Mouse (Mus musculus) forebrain, embryonic 13.5 days (tissue): ENCODE data around the gene Mks1. TPM values are rescaled to one million over a fixed set of nuclear protein-coding genes. Genes with fewer than 3 reads are reported as not detected.
"Not testable (repeated sequence)": the region's sequence is repeated elsewhere in the genome, so short reads cannot be mapped to it uniquely, and the experiment has no call there.

Experiments
- ATAC-seq: fragments of 200-750 bp; cut with Nextera tagmentation; 2 replicates; pipeline ENCODE4 v1.8.0; 2017
- H3K27ac ChIP-seq: fragments of 300-500 bp; sonication (generic); 2 replicates; pipeline ENCODE4 v1.5.1; 2015; ENCODE audit warnings: inconsistent platforms, mild to moderate bottlenecking, moderate library complexity
- H3K27me3 ChIP-seq: fragments of 300-500 bp; sonication (generic); 2 replicates; pipeline ENCODE4 v1.6.1; 2015; ENCODE audit warnings: mild to moderate bottlenecking, inconsistent platforms
- H3K36me3 ChIP-seq: fragments of 300-500 bp; sonication (generic); 2 replicates; pipeline ENCODE4 v1.6.1; 2015; ENCODE audit warnings: mild to moderate bottlenecking, inconsistent platforms; ENCODE audit not compliant: poor library complexity, severe bottlenecking
- H3K4me1 ChIP-seq: fragments of 300-500 bp; sonication (generic); 2 replicates; pipeline ENCODE4 v1.6.1; 2015; ENCODE audit warnings: inconsistent platforms
- H3K4me2 ChIP-seq: fragments of 300-500 bp; sonication (generic); 2 replicates; pipeline ENCODE4 v1.6.1; 2015; ENCODE audit warnings: inconsistent platforms, mild to moderate bottlenecking, moderate library complexity
- H3K4me3 ChIP-seq: fragments of 300-500 bp; sonication (generic); 2 replicates; pipeline ENCODE4 v1.5.1; 2015; ENCODE audit warnings: mild to moderate bottlenecking, inconsistent platforms
- H3K9ac ChIP-seq: fragments of 300-500 bp; sonication (generic); 2 replicates; pipeline ENCODE4 v1.6.1; 2015; ENCODE audit warnings: mild to moderate bottlenecking, inconsistent platforms
- H3K9me3 ChIP-seq: fragments of 300-500 bp; sonication (generic); replicated peaks from 2 replicates; pipeline ENCODE4 v1.6.1; 2016; ENCODE audit warnings: inconsistent platforms
- WGBS: fragments of 180-500 bp; shearing (Covaris S2); methylation state at CpG from one replicate; pipeline ENCODE4 v1.1.7; 2015; 5-methylcytosine and 5-hydroxymethylcytosine counted together
- polyA plus RNA-seq: library from polyadenylated mRNA; unstranded; fragments of >200 nt; fragmentation: Nextera tagmentation; extraction: Ambion mirVana; gene quantifications from 2 replicates; pipeline ENCODE4 v1.2.1, GENCODE M21; 2015

Gene Mks1
- polyA plus RNA-seq, 1 experiment from 2014 or later, result 11.8 TPM

- no peaks in the 10 kb centered on the region for H3K36me3 ChIP-seq
- no peaks in the 10 kb centered on the region for H3K27me3 ChIP-seq
- H3K4me2 ChIP-seq, result no peak overlapping the region
- WGBS, result 89% methylated on average over 3 of the region's 3 CpGs
- H3K9me3 ChIP-seq, result no peaks in the 10 kb centered on the region
- H3K9ac ChIP-seq, result no peak overlapping the region
- no peak overlapping the region for H3K27ac ChIP-seq
- H3K4me1 ChIP-seq, result no peaks in the 10 kb centered on the region
- H3K4me3 ChIP-seq, result no peak overlapping the region
- no peak for ATAC-seq
These were observed 11.6 kb upstream of the Mks1 start for GRCm38 (mm10) chr11:87841436-87841835.

- Histone ChIP-seq H3K4me1 (no peaks in the 10 kb centered on the region), H3K36me3 (no peaks in the 10 kb centered on the region), H3K27me3 (no peaks in the 10 kb centered on the region), H3K4me3 (no peak overlapping the region), H3K9me3 (no peaks in the 10 kb centered on the region), H3K9ac (no peak overlapping the region), H3K4me2 (no peak overlapping the region), H3K27ac (no peak overlapping the region)
- ATAC-seq, result no peak
- WGBS, result 85% methylated on average over 12 of the region's 12 CpGs
These were observed 5.9 kb upstream of the Mks1 start for GRCm38 (mm10) chr11:87846968-87847600.

GRCm38 (mm10) chr11:87847884-87848283 is 5.1 kb upstream of the Mks1 start:
- no peaks in the 10 kb centered on the region for H3K4me1 ChIP-seq
- no peak for ATAC-seq
- no peaks in the 10 kb centered on the region for H3K27me3 ChIP-seq
- H3K27ac ChIP-seq, result no peak overlapping the region
- H3K4me2 ChIP-seq, result no peak overlapping the region
- no peaks in the 10 kb centered on the region for H3K9me3 ChIP-seq
- WGBS, result 74% methylated on average over 6 of the region's 6 CpGs
- H3K4me3 ChIP-seq, result no peak overlapping the region
- H3K9ac ChIP-seq, result no peak overlapping the region
- H3K36me3 ChIP-seq, result no peaks in the 10 kb centered on the region

GRCm38 (mm10) chr11:87853597-87853954 is 561 bp downstream of the Mks1 start:
- Histone ChIP-seq H3K4me3 (peak overlapping the region; percentile 52), H3K27me3 (no peaks in the 10 kb centered on the region), H3K9ac (peak overlapping the region; percentile 59), H3K9me3 (no peaks in the 10 kb centered on the region), H3K27ac (peak overlapping the region; percentile 62; the same call in 1 of the 2 replicates), H3K36me3 (peaks cover 23% of the 10 kb centered on the region), H3K4me2 (peak overlapping the region; percentile 74), H3K4me1 (peaks cover 6% of the 10 kb centered on the region)
- ATAC-seq, result peak; percentile 48
- WGBS, result 33% methylated on average over 8 of the region's 8 CpGs

- WGBS, result 89% methylated on average over 7 of the region's 7 CpGs
- peaks cover 23% of the 10 kb centered on the region for H3K36me3 ChIP-seq
- no peak for ATAC-seq
- H3K4me3 ChIP-seq, result no peak overlapping the region
- no peak overlapping the region for H3K9ac ChIP-seq
- no peaks in the 10 kb centered on the region for H3K27me3 ChIP-seq
- peaks cover 6% of the 10 kb centered on the region for H3K4me1 ChIP-seq
- H3K9me3 ChIP-seq, result no peaks in the 10 kb centered on the region
- H3K27ac ChIP-seq, result no peak overlapping the region
- H3K4me2 ChIP-seq, result no peak overlapping the region
These were observed 1.5 kb downstream of the Mks1 start for GRCm38 (mm10) chr11:87854550-87854949.

- no peak for ATAC-seq
- WGBS, result 93% methylated on average over 11 of the region's 11 CpGs
- Histone ChIP-seq H3K9me3 (no peaks in the 10 kb centered on the region), H3K4me2 (no peak overlapping the region), H3K4me3 (no peak overlapping the region), H3K9ac (no peak overlapping the region), H3K27ac (no peak overlapping the region), H3K36me3 (peaks cover 53% of the 10 kb centered on the region), H3K27me3 (no peaks in the 10 kb centered on the region), H3K4me1 (no peaks in the 10 kb centered on the region)
These were observed 6.3 kb downstream of the Mks1 start for GRCm38 (mm10) chr11:87859273-87859672.

- no peak overlapping the region for H3K4me3 ChIP-seq
- WGBS, result 85% methylated on average over 9 of the region's 9 CpGs
- no peak overlapping the region for H3K27ac ChIP-seq
- peaks cover 53% of the 10 kb centered on the region for H3K36me3 ChIP-seq
- H3K4me1 ChIP-seq, result no peaks in the 10 kb centered on the region
- no peak overlapping the region for H3K9ac ChIP-seq
- H3K4me2 ChIP-seq, result no peak overlapping the region
- no peaks in the 10 kb centered on the region for H3K27me3 ChIP-seq
- no peak for ATAC-seq
- H3K9me3 ChIP-seq, result no peaks in the 10 kb centered on the region
These were observed 7.4 kb downstream of the Mks1 start for GRCm38 (mm10) chr11:87860426-87860825.

- Histone ChIP-seq H3K27me3 (no peaks in the 10 kb centered on the region), H3K4me1 (no peaks in the 10 kb centered on the region), H3K4me2 (no peak overlapping the region), H3K27ac (no peak overlapping the region), H3K9me3 (no peaks in the 10 kb centered on the region), H3K9ac (no peak overlapping the region), H3K36me3 (peaks cover 34% of the 10 kb centered on the region), H3K4me3 (no peak overlapping the region)
- no peak for ATAC-seq
- 94% methylated on average over 13 of the region's 13 CpGs for WGBS
These were observed 9.8 kb downstream of the Mks1 start for GRCm38 (mm10) chr11:87862805-87863204.

- not testable (repeated sequence) for H3K27ac ChIP-seq, H3K27me3 ChIP-seq, H3K9ac ChIP-seq, H3K9me3 ChIP-seq, H3K4me3 ChIP-seq, H3K4me1 ChIP-seq, H3K36me3 ChIP-seq, H3K4me2 ChIP-seq, ATAC-seq
- WGBS, result 64% methylated on average over 1 of the region's 2 CpGs
These were observed 13.9 kb downstream of the Mks1 start for GRCm38 (mm10) chr11:87866891-87867290.

- H3K4me1 ChIP-seq, result no peaks in the 10 kb centered on the region
- no peaks in the 10 kb centered on the region for H3K9me3 ChIP-seq
These were observed 17.1 kb downstream of the Mks1 start for GRCm38 (mm10) chr11:87870096-87870495.

GRCm38 (mm10) chr11:87871766-87872165 is 18.8 kb downstream of the Mks1 start:
- no peaks in the 10 kb centered on the region for H3K4me1 ChIP-seq
- ATAC-seq, result no peak
- no peaks in the 10 kb centered on the region for H3K9me3 ChIP-seq
- no peak overlapping the region for H3K27ac ChIP-seq
- H3K9ac ChIP-seq, result no peak overlapping the region
- H3K4me3 ChIP-seq, result no peak overlapping the region
- H3K4me2 ChIP-seq, result no peak overlapping the region
- no peaks in the 10 kb centered on the region for H3K27me3 ChIP-seq
- 42% methylated on average over 8 of the region's 8 CpGs for WGBS
- no peaks in the 10 kb centered on the region for H3K36me3 ChIP-seq

More at GRCm38 (mm10) chr11:87870096-87870495, 17.1 kb downstream of the Mks1 start:
- H3K36me3 ChIP-seq, result no peaks in the 10 kb centered on the region
- no peak overlapping the region for H3K4me3 ChIP-seq
- no peak overlapping the region for H3K4me2 ChIP-seq
- no peaks in the 10 kb centered on the region for H3K27me3 ChIP-seq
- H3K27ac ChIP-seq, result no peak overlapping the region
- 73% methylated on average over 2 of the region's 2 CpGs for WGBS
- ATAC-seq, result no peak
- H3K9ac ChIP-seq, result no peak overlapping the region

GRCm38 (mm10) chr11:87875436-87875835 is 22.4 kb downstream of the Mks1 start, which contains the start of gene Epx:
Gene Epx (minus strand): TSS chr11:87875536.
- H3K27ac ChIP-seq, result no peak within 1 kb of the TSS
- H3K4me1 ChIP-seq, result no peaks in the 10 kb centered on the region
- H3K9ac ChIP-seq, result no peak within 1 kb of the TSS
- H3K36me3 ChIP-seq, result no peaks in the 10 kb centered on the region
- ATAC-seq, result no peak
- H3K4me3 ChIP-seq, result no peak within 1 kb of the TSS
- H3K9me3 ChIP-seq, result no peaks in the 10 kb centered on the region
- no peak within 1 kb of the TSS for H3K4me2 ChIP-seq
- WGBS, result 81% methylated on average over 6 of the region's 6 CpGs
- no peaks in the 10 kb centered on the region for H3K27me3 ChIP-seq

GRCm38 (mm10) chr11:87879826-87880225 is 26.8 kb downstream of the Mks1 start:
- ATAC-seq, result no peak
- WGBS, result 72% methylated on average over 9 of the region's 9 CpGs
- H3K27me3 ChIP-seq, result no peaks in the 10 kb centered on the region
- no peaks in the 10 kb centered on the region for H3K4me1 ChIP-seq
- H3K9ac ChIP-seq, result no peak overlapping the region
- H3K4me2 ChIP-seq, result no peak overlapping the region
- H3K27ac ChIP-seq, result no peak overlapping the region
- no peaks in the 10 kb centered on the region for H3K36me3 ChIP-seq
- H3K4me3 ChIP-seq, result no peak overlapping the region
- no peaks in the 10 kb centered on the region for H3K9me3 ChIP-seq
